Mouse (Mus musculus): ENCODE measurements around the gene Ptpru. TPM values are rescaled to one million over a fixed set of nuclear protein-coding genes. Genes with fewer than 3 reads are reported as not detected.
"Not testable (repeated sequence)": the region's sequence is repeated elsewhere in the genome, so short reads cannot be mapped to it uniquely, and the experiment has no call there.

Ptpru gene
- polyA plus RNA-seq, 1 experiment: 5.4 TPM

- Histone ChIP-seq H3K36me3 (ENCODE audit: control insufficient read depth, insufficient read depth, low read length) (no peaks in the 10 kb centered on the region), H3K4me3 (ENCODE audit: low read depth, low read length) (no peak overlapping the region), H3K27ac (ENCODE audit: insufficient read depth, low read depth, low read length) (no peak overlapping the region), H3K4me1 (ENCODE audit: control insufficient read depth, insufficient read depth, insufficient read length, low read length) (no peaks in the 10 kb centered on the region; the same call in 1 of the 2 replicates), H3K27me3 (ENCODE audit: control insufficient read depth, insufficient read depth, low read length) (no peaks in the 10 kb centered on the region)
- TF ChIP-seq CTCF (IDR thresholded peaks at IDR 0.05; ENCODE audit: extremely low read depth, insufficient read length, insufficient replicate concordance, low read depth, low read length): no peak
- no peak for TF ChIP-seq POLR2A (IDR thresholded peaks at IDR 0.05; ENCODE audit: low read depth, low read length)
- 81% methylated on average over 11 of the region's 11 CpGs for WGBS
Observed at GRCm38 (mm10) chr4:131812458-131812857, 25.6 kb downstream of the Ptpru start.

- Histone ChIP-seq H3K27ac (ENCODE audit: insufficient read depth, low read depth, low read length) (no peak overlapping the region), H3K4me3 (ENCODE audit: low read depth, low read length) (no peak overlapping the region), H3K36me3 (ENCODE audit: control insufficient read depth, insufficient read depth, low read length) (no peaks in the 10 kb centered on the region), H3K4me1 (ENCODE audit: control insufficient read depth, insufficient read depth, insufficient read length, low read length) (no peaks in the 10 kb centered on the region), H3K27me3 (ENCODE audit: control insufficient read depth, insufficient read depth, low read length) (no peaks in the 10 kb centered on the region)
- TF ChIP-seq POLR2A (IDR thresholded peaks at IDR 0.05; ENCODE audit: low read depth, low read length) (no peak), CTCF (IDR thresholded peaks at IDR 0.05; ENCODE audit: extremely low read depth, insufficient read length, insufficient replicate concordance, low read depth, low read length) (no peak)
- 58% methylated on average over 3 of the region's 3 CpGs for WGBS
Observed at GRCm38 (mm10) chr4:131805255-131805654, 32.8 kb downstream of the Ptpru start.

DNA sequence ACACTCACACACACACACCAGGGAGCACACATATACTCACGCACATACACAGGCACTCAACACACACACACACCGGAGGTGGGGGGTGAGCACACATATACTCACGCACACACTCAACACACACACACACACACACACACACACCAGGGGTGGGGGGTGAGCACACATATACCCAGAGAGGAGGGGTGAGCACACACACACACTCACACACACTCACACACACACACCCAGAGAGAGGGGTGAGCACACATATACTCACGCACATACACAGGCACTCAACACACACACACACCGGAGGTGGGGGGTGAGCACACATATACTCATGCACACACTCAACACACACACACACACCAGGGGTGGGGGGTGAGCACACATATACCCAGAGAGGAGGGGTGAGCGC lies 33.4 kb downstream of the Ptpru start:
- not testable (repeated sequence) for H3K36me3 ChIP-seq (ENCODE audit: control insufficient read depth, insufficient read depth, low read length); H3K4me3 ChIP-seq (ENCODE audit: low read depth, low read length); H3K27me3 ChIP-seq (ENCODE audit: control insufficient read depth, insufficient read depth, low read length); H3K27ac ChIP-seq (ENCODE audit: insufficient read depth, low read depth, low read length); H3K4me1 ChIP-seq (ENCODE audit: control insufficient read depth, insufficient read depth, insufficient read length, low read length)
- 89% methylated on average over 5 of the region's 6 CpGs for WGBS

DNA sequence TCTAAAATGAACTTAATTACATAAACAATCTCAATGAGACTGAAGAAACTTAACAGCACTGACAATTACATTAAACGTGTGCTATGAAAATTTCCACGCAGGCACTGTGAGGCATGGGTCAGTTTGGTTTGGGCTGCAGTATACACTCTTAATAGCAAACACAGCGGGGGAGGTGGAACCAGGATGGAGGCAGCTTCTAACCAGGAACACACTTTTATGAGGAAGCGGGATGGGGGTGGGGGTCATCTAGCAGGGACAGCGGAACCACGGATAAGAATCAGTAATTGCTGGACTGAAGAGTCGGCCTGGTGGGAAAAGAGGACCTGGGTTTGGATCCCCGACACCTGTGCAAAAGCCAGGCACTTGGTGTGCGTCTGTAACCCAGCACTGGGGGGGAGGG lies 34.2 kb downstream of the Ptpru start:
- no peak for TF ChIP-seq POLR2A (IDR thresholded peaks at IDR 0.05; ENCODE audit: low read depth, low read length)
- no peaks in the 10 kb centered on the region for H3K4me1 ChIP-seq (ENCODE audit: control insufficient read depth, insufficient read depth, insufficient read length, low read length)
- H3K36me3 ChIP-seq (ENCODE audit: control insufficient read depth, insufficient read depth, low read length): no peaks in the 10 kb centered on the region
- no peak overlapping the region for H3K4me3 ChIP-seq (ENCODE audit: low read depth, low read length)
- no peak overlapping the region for H3K27ac ChIP-seq (ENCODE audit: insufficient read depth, low read depth, low read length)
- 75% methylated on average over 9 of the region's 9 CpGs for WGBS
- H3K27me3 ChIP-seq (ENCODE audit: control insufficient read depth, insufficient read depth, low read length): no peaks in the 10 kb centered on the region

GRCm38 (mm10) chr4:131798968-131799367 lies 39.1 kb downstream of the Ptpru start:
- no peak for TF ChIP-seq POLR2A (IDR thresholded peaks at IDR 0.05; ENCODE audit: low read depth, low read length)
- TF ChIP-seq CTCF (IDR thresholded peaks at IDR 0.05; ENCODE audit: extremely low read depth, insufficient read length, insufficient replicate concordance, low read depth, low read length): no peak
- Histone ChIP-seq H3K27me3 (ENCODE audit: control insufficient read depth, insufficient read depth, low read length) (no peaks in the 10 kb centered on the region), H3K4me1 (ENCODE audit: control insufficient read depth, insufficient read depth, insufficient read length, low read length) (no peaks in the 10 kb centered on the region), H3K4me3 (ENCODE audit: low read depth, low read length) (no peak overlapping the region), H3K36me3 (ENCODE audit: control insufficient read depth, insufficient read depth, low read length) (no peaks in the 10 kb centered on the region), H3K27ac (ENCODE audit: insufficient read depth, low read depth, low read length) (no peak overlapping the region)
- WGBS: 42% methylated on average over 4 of the region's 4 CpGs

DNA sequence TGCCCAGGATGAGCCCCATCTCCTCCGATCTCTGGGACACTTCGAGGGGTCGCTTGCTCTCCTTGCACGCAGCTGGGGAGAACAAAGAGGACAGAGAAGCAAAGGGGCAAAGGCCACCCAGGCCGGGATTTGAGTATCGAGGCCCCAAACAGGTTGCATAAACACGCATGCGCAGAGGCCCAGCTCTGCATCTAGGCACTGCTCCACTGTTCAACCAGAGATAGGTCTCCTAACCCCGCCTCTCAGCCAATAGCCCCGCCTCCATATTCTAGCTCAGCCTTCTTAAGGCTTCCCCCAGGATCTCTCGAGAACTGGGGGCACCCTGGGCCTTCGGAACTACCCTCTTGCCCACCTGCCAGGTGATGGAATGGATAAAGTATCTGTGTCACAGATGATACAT lies 40.2 kb downstream of the Ptpru start:
- H3K4me1 ChIP-seq (ENCODE audit: control insufficient read depth, insufficient read depth, insufficient read length, low read length): no peaks in the 10 kb centered on the region
- no peaks in the 10 kb centered on the region for H3K27me3 ChIP-seq (ENCODE audit: control insufficient read depth, insufficient read depth, low read length)
- no peaks in the 10 kb centered on the region for H3K36me3 ChIP-seq (ENCODE audit: control insufficient read depth, insufficient read depth, low read length)
- WGBS: 62% methylated on average over 12 of the region's 12 CpGs
- H3K27ac ChIP-seq (ENCODE audit: insufficient read depth, low read depth, low read length): no peak overlapping the region
- TF ChIP-seq POLR2A (IDR thresholded peaks at IDR 0.05; ENCODE audit: low read depth, low read length) (no peak), CTCF (IDR thresholded peaks at IDR 0.05; ENCODE audit: extremely low read depth, insufficient read length, insufficient replicate concordance, low read depth, low read length) (no peak)
- no peak overlapping the region for H3K4me3 ChIP-seq (ENCODE audit: low read depth, low read length)

DNA sequence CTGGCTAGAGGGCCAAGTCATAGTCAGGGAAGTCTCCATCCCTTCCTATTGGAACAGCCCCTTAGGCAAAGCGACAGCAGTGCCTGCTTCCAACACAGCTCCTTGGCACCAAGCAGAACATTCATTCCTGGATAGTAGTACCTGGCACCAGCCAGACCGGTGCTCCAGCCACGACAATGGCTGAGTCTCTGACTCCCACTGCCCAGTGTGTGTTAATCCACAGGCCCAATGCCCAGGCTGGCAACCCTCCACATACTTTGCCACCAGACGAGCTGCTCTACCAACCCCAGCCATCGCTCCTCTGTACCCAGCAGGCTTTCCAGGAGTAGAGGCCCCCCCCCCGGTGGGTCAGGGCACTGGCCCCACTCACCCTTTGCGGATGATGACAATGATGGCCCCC lies 40.6 kb downstream of the Ptpru start:
- Histone ChIP-seq H3K4me1 (ENCODE audit: control insufficient read depth, insufficient read depth, insufficient read length, low read length) (no peaks in the 10 kb centered on the region), H3K4me3 (ENCODE audit: low read depth, low read length) (no peak overlapping the region), H3K27me3 (ENCODE audit: control insufficient read depth, insufficient read depth, low read length) (no peaks in the 10 kb centered on the region), H3K36me3 (ENCODE audit: control insufficient read depth, insufficient read depth, low read length) (no peaks in the 10 kb centered on the region), H3K27ac (ENCODE audit: insufficient read depth, low read depth, low read length) (no peak overlapping the region)
- WGBS: 84% methylated on average over 7 of the region's 7 CpGs
- no peak for TF ChIP-seq POLR2A (IDR thresholded peaks at IDR 0.05; ENCODE audit: low read depth, low read length)
- TF ChIP-seq CTCF (IDR thresholded peaks at IDR 0.05; ENCODE audit: extremely low read depth, insufficient read length, insufficient replicate concordance, low read depth, low read length): no peak
